Mouse (Mus musculus) lung, postnatal 0 days (tissue): ENCODE data around the gene Cdkn2a.

ENCODE experiments used
- CTCF ChIP-seq: IDR thresholded peaks from 2 replicates; pipeline ENCODE4 v1.5.1; 2016; ENCODE audit warnings: antibody characterized with exemption, mild to moderate bottlenecking
- EP300 ChIP-seq: IDR thresholded peaks from 2 replicates; pipeline ENCODE4 v1.6.1; 2016; ENCODE audit warnings: antibody characterized with exemption, mild to moderate bottlenecking, control low read depth

GRCm38 (mm10) chr4:89276669-89277219, 17.7 kb downstream of the Cdkn2a start:
- no peak for TF ChIP-seq CTCF
- no peak for TF ChIP-seq EP300
